ENCODE assay signal across 8 mouse cellular contexts in genomic region chr14:118795915-118796693, GRCm38 (mm10). TPM values are rescaled to one million over a fixed set of nuclear protein-coding genes. Genes with fewer than 3 reads are reported as not detected.
DNase-seq lines count a peak whose midpoint lies in the region; ATAC-seq and TF ChIP-seq lines count a peak whose summit lies in the region.

No protein-coding gene starts in this region.

- no peak overlapping the region for H3K9ac ChIP-seq in heart, embryonic 12.5 days
- peak overlapping the region; percentile 68 for H3K9ac ChIP-seq in MEL (ENCODE audit: control insufficient read depth, low read depth, low read length, poor library complexity, severe bottlenecking)

- H3K4me1 ChIP-seq in heart, embryonic 12.5 days (replicated peaks) = peaks cover 12% of the 10 kb centered on the region
- peaks cover 0 to 42% of the 10 kb centered on the region in 2 experiments; a peak in 2 of 4 replicates for H3K4me1 ChIP-seq in MEL (ENCODE audit: control insufficient read depth in 1 of 2, insufficient read depth in 2 of 2, low read length in 2 of 2)

- TF ChIP-seq EP300 in MEL (IDR thresholded peaks at IDR 0.05; ENCODE audit: low read depth in 1 of 2, low read length in 2 of 2) = peak; percentile 90 to 97

- peak; percentile 93 for ATAC-seq in heart, embryonic 12.5 days (ENCODE audit: insufficient number of reproducible peaks, low FRiP score)
- peak; percentile 79 for ATAC-seq in megakaryocyte-erythroid progenitor cell, adult 5-6 weeks (replicated peaks; ENCODE audit: low FRiP score, low TSS enrichment, poor library complexity, severe bottlenecking)
- ATAC-seq in activated CD4-positive, CD25-positive, alpha-beta regulatory T cell, adult 4 months = no peak
- ATAC-seq in inflammation-experienced regulatory T-cells, adult 6 months = no peak

- 34% methylated on average over 10 of the region's 10 CpGs for WGBS in heart, embryonic 12.5 days

- H3K36me3 ChIP-seq in heart, embryonic 12.5 days = no peaks in the 10 kb centered on the region
- peaks cover 0 to 13% of the 10 kb centered on the region in 2 experiments; a peak in 2 of 4 replicates for H3K36me3 ChIP-seq in MEL (ENCODE audit: control insufficient read depth in 1 of 2, insufficient read depth in 2 of 2, low read length in 2 of 2)

- no peak for TF ChIP-seq CTCF in MEL (IDR thresholded peaks at IDR 0.05 in 2 of 3, conservative IDR thresholded peaks at IDR 0.05 in 1 of 3; ENCODE audit: control insufficient read depth in 1 of 3, insufficient read depth in 1 of 3, low read depth in 2 of 3, low read length in 3 of 3, poor library complexity in 1 of 3, severe bottlenecking in 1 of 3)

- H3K9me3 ChIP-seq in heart, embryonic 12.5 days (replicated peaks) = no peaks in the 10 kb centered on the region
- H3K9me3 ChIP-seq in MEL (replicated peaks; ENCODE audit: insufficient read depth, low read length) = no peaks in the 10 kb centered on the region

- H3K4me2 ChIP-seq in heart, embryonic 12.5 days = no peak overlapping the region

- no peaks in the 10 kb centered on the region for H3K27me3 ChIP-seq in heart, embryonic 12.5 days (replicated peaks)
- H3K27me3 ChIP-seq in MEL (ENCODE audit: control insufficient read depth in 1 of 2, insufficient read depth in 2 of 2, low read length in 2 of 2) = no peaks in the 10 kb centered on the region

- H3K27ac ChIP-seq in heart, embryonic 12.5 days (ENCODE audit: poor library complexity, severe bottlenecking) = peak overlapping the region; percentile 70
- H3K27ac ChIP-seq in MEL (ENCODE audit: control insufficient read depth, low read depth, low read length) = peak overlapping the region; percentile 100

- no peak for DNase-seq in heart, adult 8-10 months (ENCODE audit: low spot score)
- DNase-seq in MEL (ENCODE audit: low read depth, low spot score) = peak; percentile 88
- peak; percentile 65 to 80 for DNase-seq in kidney, adult 8-10 months
- no peak for DNase-seq in cerebellum, adult 9-11 months

- peak in 1 of 2 experiments; percentile 54; a peak in 2 of 4 replicates for TF ChIP-seq POLR2A in MEL (IDR thresholded peaks at IDR 0.05; ENCODE audit: control insufficient read depth in 1 of 2, insufficient read depth in 1 of 2, low read depth in 1 of 2, low read length in 2 of 2, poor library complexity in 1 of 2)

- no peak overlapping the region for H3K4me3 ChIP-seq in heart, embryonic 12.5 days
- H3K4me3 ChIP-seq in MEL (ENCODE audit: control insufficient read depth in 1 of 2, insufficient read depth in 1 of 2, low read depth in 2 of 2, low read length in 2 of 2) = peak overlapping the region; percentile 52 to 54

- no peak for TF ChIP-seq RAD21 in MEL (IDR thresholded peaks at IDR 0.05; ENCODE audit: low read depth, low read length)

- no peaks in the 10 kb centered on the region for H3K79me2 ChIP-seq in MEL (ENCODE audit: control insufficient read depth, insufficient read depth, low read length, poor library complexity)

TF ChIP-seq in MEL, 35 proteins besides CTCF, POLR2A, EP300 and RAD21:
- no peak for TF ChIP-seq ZC3H11A (IDR thresholded peaks at IDR 0.05; ENCODE audit: low read depth, low read length)
- no peak for TF ChIP-seq POLR2AphosphoS2 (IDR thresholded peaks at IDR 0.05; ENCODE audit: low read length)
- no peak for TF ChIP-seq ZNF384 (IDR thresholded peaks at IDR 0.05; ENCODE audit: low read depth, low read length)
- no peak; the same call in 1 of the 2 replicates for TF ChIP-seq MAZ (IDR thresholded peaks at IDR 0.05; ENCODE audit: low read depth, low read length)
- peak; percentile 73 for TF ChIP-seq TBP (IDR thresholded peaks at IDR 0.05; ENCODE audit: low read depth, low read length)
- TF ChIP-seq RCOR1 (IDR thresholded peaks at IDR 0.05; ENCODE audit: low read depth, low read length) = peak; percentile 28; the same call in 1 of the 2 replicates
- TF ChIP-seq ELF1 (IDR thresholded peaks at IDR 0.05; ENCODE audit: low read depth, low read length) = no peak
- no peak for TF ChIP-seq NELFE (IDR thresholded peaks at IDR 0.05; ENCODE audit: low read depth, low read length)
- peak; percentile 30; the same call in 1 of the 2 replicates for TF ChIP-seq HCFC1 (IDR thresholded peaks at IDR 0.05; ENCODE audit: low read depth, low read length)
- peak; percentile 98 for TF ChIP-seq ETS1 (IDR thresholded peaks at IDR 0.05; ENCODE audit: low read depth, low read length)
- no peak for TF ChIP-seq KAT2A (conservative IDR thresholded peaks at IDR 0.05; ENCODE audit: low read depth, low read length)
- TF ChIP-seq E2F4 (IDR thresholded peaks at IDR 0.05; ENCODE audit: borderline replicate concordance, low read depth, low read length) = no peak
- TF ChIP-seq NRF1 (IDR thresholded peaks at IDR 0.05; ENCODE audit: insufficient read depth, low read depth, low read length, poor library complexity, severe bottlenecking) = no peak
- peak; percentile 57; the same call in 1 of the 2 replicates for TF ChIP-seq MAX (IDR thresholded peaks at IDR 0.05; ENCODE audit: low read length)
- TF ChIP-seq POLR2AphosphoS5 (IDR thresholded peaks at IDR 0.05; ENCODE audit: borderline replicate concordance, low read depth, low read length) = no peak
- TF ChIP-seq ZMIZ1 (IDR thresholded peaks at IDR 0.05; ENCODE audit: low read depth, low read length) = no peak
- TF ChIP-seq JUND (IDR thresholded peaks at IDR 0.05; ENCODE audit: low read depth, low read length) = no peak
- TF ChIP-seq MYC (IDR thresholded peaks at IDR 0.05; ENCODE audit: low read depth, low read length) = peak; percentile 64; the same call in 1 of the 2 replicates
- TF ChIP-seq BHLHE40 (IDR thresholded peaks at IDR 0.05; ENCODE audit: borderline replicate concordance, low read depth, low read length) = peak; percentile 77; the same call in 1 of the 2 replicates
- TF ChIP-seq MYB (IDR thresholded peaks at IDR 0.05; ENCODE audit: low read depth, low read length) = peak; percentile 91
- peak; percentile 90 for TF ChIP-seq TAL1 (IDR thresholded peaks at IDR 0.05; ENCODE audit: low read length)
- no peak for TF ChIP-seq ZKSCAN1 (IDR thresholded peaks at IDR 0.05; ENCODE audit: low read depth, low read length)
- TF ChIP-seq CHD1 (IDR thresholded peaks at IDR 0.05; ENCODE audit: low read depth, low read length) = no peak
- TF ChIP-seq SMC3 (IDR thresholded peaks at IDR 0.05; ENCODE audit: low read depth, low read length) = no peak
- TF ChIP-seq SIN3A (IDR thresholded peaks at IDR 0.05; ENCODE audit: low read length) = peak; percentile 80
- TF ChIP-seq UBTF (IDR thresholded peaks at IDR 0.05; ENCODE audit: borderline replicate concordance, insufficient read depth, low read depth, low read length) = no peak
- peak; percentile 93 for TF ChIP-seq GATA1 (IDR thresholded peaks at IDR 0.05; ENCODE audit: low read depth, low read length)
- peak; percentile 39; the same call in 1 of the 2 replicates for TF ChIP-seq MAFK (IDR thresholded peaks at IDR 0.05; ENCODE audit: borderline replicate concordance, low read depth, low read length)
- TF ChIP-seq GABPA (IDR thresholded peaks at IDR 0.05; ENCODE audit: low read depth, low read length) = no peak
- no peak for TF ChIP-seq MEF2A (IDR thresholded peaks at IDR 0.05; ENCODE audit: extremely low read depth, insufficient replicate concordance, low read depth, low read length, poor library complexity, severe bottlenecking)
- peak in 1 of 2 experiments; percentile 37; a peak in 1 of 4 replicates for TF ChIP-seq USF2 (IDR thresholded peaks at IDR 0.05; ENCODE audit: borderline replicate concordance in 1 of 2, insufficient read depth in 1 of 2, low read depth in 1 of 2, low read length in 2 of 2)
- peak; percentile 83 for TF ChIP-seq USF1 (IDR thresholded peaks at IDR 0.05; ENCODE audit: low read depth, low read length)
- TF ChIP-seq TCF12 (IDR thresholded peaks at IDR 0.05; ENCODE audit: low read depth, low read length) = peak; percentile 91
- TF ChIP-seq MXI1 (IDR thresholded peaks at IDR 0.05; ENCODE audit: low read depth, low read length) = 0 out of 2 replicates have a peak, but pooled peaks have one; percentile 39
- peak; percentile 46 for TF ChIP-seq CHD2 (IDR thresholded peaks at IDR 0.05; ENCODE audit: low read length)
TF ChIP-seq in MEL: peak in this region for 17.

RNA-seq across cellular contexts. Expression of gene Cldn10, which starts 8.4 kb away (rescaled TPM):
- polyA plus RNA-seq in heart, embryonic 12.5 days (2016; fragmentation: Nextera tagmentation; extraction: Ambion mirVana) = 0.32 and 0.48 TPM in 2 replicates
- under 1 TPM in 2 of 4 experiments, not detected in 2; 0.16 to 0.23 TPM for total RNA-seq in heart, adult 8-10 months (2022)
- total RNA-seq in MEL (2012; rRNA removed) = not detected in 2 replicates
- polyA plus RNA-seq in MEL (2012; ENCODE audit: insufficient read depth in 1 of 2, insufficient read length in 2 of 2, low read depth in 1 of 2, low replicate concordance in 2 of 2, missing spikeins in 1 of 2) = under 1 TPM in 1 of 2 experiments, not detected in 1; 0.17 TPM
- total RNA-seq in megakaryocyte-erythroid progenitor cell, adult 5-6 weeks (2014; fragmentation: Nextera tagmentation) = 1.1 and 1.6 TPM in 2 replicates
- 0.46 and 4.5 TPM in 2 replicates for total RNA-seq in megakaryocyte-erythroid progenitor cell, adult 5-6 weeks (2017)
- polyA plus RNA-seq in activated CD4-positive, CD25-positive, alpha-beta regulatory T cell, adult 4 months (2017; shearing (Covaris generic)) = 1 to 10 TPM; 1.4 to 2.7 TPM
- polyA plus RNA-seq in inflammation-experienced regulatory T-cells, adult 6 months (2017; shearing (Covaris generic)) = 1 to 10 TPM in 2 of 3 experiments, under 1 TPM in 1; 0.49 to 2.1 (median 2.1) TPM

Comparison
In these comparisons a context has a peak if more than half of its experiments do, and no peak if none do; other contexts are left out.
1. ATAC-seq: peak in heart, embryonic 12.5 days (single experiment) and megakaryocyte-erythroid progenitor cell, adult 5-6 weeks (single experiment); none in activated CD4-positive, CD25-positive, alpha-beta regulatory T cell, adult 4 months (single experiment) and inflammation-experienced regulatory T-cells, adult 6 months (single experiment).
2. DNase-seq: peak in MEL (single experiment) and kidney, adult 8-10 months (2 of 2); none in heart, adult 8-10 months (single experiment) and cerebellum, adult 9-11 months (single experiment).